Mouse (Mus musculus) kidney, embryonic 14.5 days (tissue): ENCODE measurements around the gene Plod3. TPM values are rescaled to one million over a fixed set of nuclear protein-coding genes. Genes with fewer than 3 reads are reported as not detected.

Experiments
- ATAC-seq: fragments of 200-750 bp; cut with Nextera tagmentation; 2 replicates; pipeline ENCODE4 v1.8.0; 2017; ENCODE audit warnings: moderate number of reproducible peaks, mild to moderate bottlenecking, moderate TSS enrichment, moderate library complexity; ENCODE audit not compliant: low FRiP score, low TSS enrichment
- H3K27ac ChIP-seq: fragments of 300-500 bp; sonication (generic); 2 replicates; pipeline ENCODE4 v1.5.1; 2014; ENCODE audit warnings: low read depth, mild to moderate bottlenecking, low read length, moderate library complexity, mixed read lengths
- H3K27me3 ChIP-seq: fragments of 300-500 bp; sonication (generic); 2 replicates; pipeline ENCODE4 v1.6.1; 2014; ENCODE audit warnings: mild to moderate bottlenecking, low read length; ENCODE audit not compliant: control insufficient read depth, insufficient read depth
- H3K36me3 ChIP-seq: fragments of 300-500 bp; sonication (generic); 2 replicates; pipeline ENCODE4 v1.6.1; 2014; ENCODE audit warnings: low read length, mixed read lengths; ENCODE audit not compliant: control insufficient read depth, insufficient read depth
- H3K4me1 ChIP-seq: fragments of 300-500 bp; sonication (generic); 2 replicates; pipeline ENCODE4 v1.6.1; 2014; ENCODE audit warnings: low read length, mixed read lengths; ENCODE audit not compliant: control insufficient read depth, insufficient read depth
- H3K4me2 ChIP-seq: fragments of 300-500 bp; sonication (generic); replicated peaks from 2 replicates; pipeline ENCODE4 v1.6.1; 2014; ENCODE audit warnings: low read depth, mild to moderate bottlenecking, low read length
- H3K4me3 ChIP-seq: fragments of 300-500 bp; sonication (generic); 2 replicates; pipeline ENCODE4 v1.5.1; 2014; ENCODE audit warnings: mild to moderate bottlenecking, low read length
- H3K9ac ChIP-seq: fragments of 300-500 bp; sonication (generic); 2 replicates; pipeline ENCODE4 v1.6.1; 2014; ENCODE audit warnings: low read depth, mild to moderate bottlenecking, low read length, moderate library complexity
- H3K9me3 ChIP-seq: fragments of 300-500 bp; sonication (generic); 2 replicates; pipeline ENCODE4 v1.6.1; 2016; ENCODE audit warnings: low read length; ENCODE audit not compliant: control insufficient read depth
- WGBS: fragments of 180-500 bp; shearing (Covaris S2); extraction: QIAGEN DNeasy Blood & Tissue Kit; methylation state at CpG from one replicate; pipeline ENCODE4 v1.1.7; 2014; 5-methylcytosine and 5-hydroxymethylcytosine counted together
- polyA plus RNA-seq: library from polyadenylated mRNA; unstranded; fragments of >200 nt; fragmentation: Nextera tagmentation; extraction: Ambion mirVana; gene quantifications from 2 replicates; pipeline ENCODE4 v1.2.1, GENCODE M21; 2014

The Plod3 gene
- polyA plus RNA-seq, 1 experiment from 2014 or later: 41.4 TPM

DNA sequence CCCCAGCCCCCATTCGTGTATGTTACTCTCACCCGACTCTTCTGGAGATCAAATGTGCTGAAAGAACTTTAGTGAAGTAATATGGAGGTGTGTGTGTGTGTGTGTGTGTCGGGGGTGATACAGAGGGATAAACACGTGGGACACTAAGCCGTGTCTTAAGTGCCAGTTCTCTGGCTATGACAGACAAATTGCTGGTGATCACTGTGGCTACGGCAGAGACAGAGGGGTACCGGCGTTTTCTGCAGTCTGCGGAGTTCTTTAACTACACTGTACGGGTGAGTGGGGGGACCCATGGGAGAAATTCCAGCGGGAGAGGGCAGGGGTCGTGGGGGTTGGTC lies 1.1 kb downstream of the Plod3 start, which contains the start of gene Znhit1:
TSS of gene Znhit1 (minus strand) at position 88 of the 338 bp plus-strand sequence.
- Histone ChIP-seq H3K27me3 (no peaks in the 10 kb centered on the region), H3K9ac (peak within 1 kb of the TSS; percentile 90), H3K4me3 (peak within 1 kb of the TSS; percentile 85), H3K4me1 (peaks cover 12% of the 10 kb centered on the region; the same call in 1 of the 2 replicates), H3K36me3 (peaks cover 42% of the 10 kb centered on the region), H3K4me2 (peak within 1 kb of the TSS; percentile 70), H3K9me3 (no peaks in the 10 kb centered on the region), H3K27ac (peak within 1 kb of the TSS; percentile 92)
- 2% methylated on average over 12 of the region's 12 CpGs for WGBS
- peak; percentile 22; the same call in 1 of the 2 replicates for ATAC-seq

GRCm38 (mm10) chr5:136988420-136988819 lies 1.6 kb downstream of the Plod3 start:
- no peak overlapping the region for H3K27ac ChIP-seq
- peaks cover 44% of the 10 kb centered on the region for H3K36me3 ChIP-seq

DNA sequence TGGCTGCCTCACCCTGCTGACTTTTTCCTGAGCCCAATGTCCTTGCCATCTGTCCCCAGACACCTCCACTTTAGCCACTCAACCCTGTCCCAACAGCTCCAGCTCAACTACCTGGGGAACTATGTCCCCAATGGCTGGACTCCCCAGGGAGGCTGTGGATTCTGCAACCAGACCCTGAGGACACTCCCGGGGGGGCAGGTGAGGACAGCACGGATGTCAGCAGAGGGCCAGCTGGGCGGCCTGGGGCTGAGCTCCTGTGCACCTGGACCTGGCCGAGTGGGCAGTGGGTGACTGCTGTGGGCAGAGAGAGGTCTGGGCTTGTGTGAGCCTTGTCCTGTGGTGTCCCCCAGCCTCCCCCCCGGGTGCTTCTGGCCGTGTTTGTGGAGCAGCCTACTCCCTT lies 3.0 kb downstream of the Plod3 start:
- Histone ChIP-seq H3K4me1 (peaks cover 12% of the 10 kb centered on the region; the same call in 1 of the 2 replicates), H3K4me2 (no peak overlapping the region), H3K27me3 (no peaks in the 10 kb centered on the region), H3K9me3 (no peaks in the 10 kb centered on the region), H3K9ac (no peak overlapping the region; the same call in 1 of the 2 replicates), H3K4me3 (no peak overlapping the region), H3K36me3 (peaks cover 52% of the 10 kb centered on the region), H3K27ac (no peak overlapping the region)
- WGBS: 94% methylated on average over 6 of the region's 6 CpGs
- no peak for ATAC-seq

More at GRCm38 (mm10) chr5:136988420-136988819, 1.6 kb downstream of the Plod3 start:
- Histone ChIP-seq H3K4me3 (peak overlapping the region; percentile 85), H3K9ac (peak overlapping the region; percentile 90; the same call in 1 of the 2 replicates), H3K9me3 (no peaks in the 10 kb centered on the region), H3K4me1 (peaks cover 12% of the 10 kb centered on the region; the same call in 1 of the 2 replicates), H3K4me2 (peak overlapping the region; percentile 70), H3K27me3 (no peaks in the 10 kb centered on the region)
- ATAC-seq: no peak
- WGBS: 57% methylated on average over 7 of the region's 7 CpGs

DNA sequence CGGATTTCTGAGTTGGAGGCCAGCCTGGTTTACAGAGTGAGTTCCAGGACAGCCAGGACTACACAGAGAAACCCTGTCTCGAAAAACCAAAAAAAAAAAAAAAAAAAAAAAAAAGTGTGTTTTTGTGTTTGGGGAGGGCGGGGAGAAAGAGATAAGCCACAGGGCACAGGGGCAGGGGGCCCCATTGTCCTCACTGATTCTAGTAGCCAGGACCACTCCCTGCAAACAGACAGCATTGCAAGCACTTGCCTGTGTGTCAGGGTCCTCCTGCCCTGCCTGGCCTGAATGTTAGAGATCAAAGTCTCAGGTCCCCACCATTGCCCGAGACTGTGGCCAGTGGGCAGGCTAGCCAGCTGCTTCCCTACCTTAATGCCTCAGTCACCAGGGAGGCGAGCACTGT lies 12.6 kb downstream of the Plod3 start:
- H3K9ac ChIP-seq: no peak overlapping the region
- no peaks in the 10 kb centered on the region for H3K4me1 ChIP-seq
- no peaks in the 10 kb centered on the region for H3K27me3 ChIP-seq
- H3K9me3 ChIP-seq: no peaks in the 10 kb centered on the region
- ATAC-seq: no peak
- H3K36me3 ChIP-seq: peaks cover 15% of the 10 kb centered on the region
- no peak overlapping the region for H3K27ac ChIP-seq
- no peak overlapping the region for H3K4me2 ChIP-seq
- H3K4me3 ChIP-seq: no peak overlapping the region
- WGBS: 73% methylated on average over 4 of the region's 5 CpGs

GRCm38 (mm10) chr5:137000612-137001011 lies 13.8 kb downstream of the Plod3 start:
- Histone ChIP-seq H3K36me3 (peaks cover 3% of the 10 kb centered on the region), H3K9me3 (no peaks in the 10 kb centered on the region), H3K4me1 (no peaks in the 10 kb centered on the region), H3K27ac (no peak overlapping the region), H3K27me3 (no peaks in the 10 kb centered on the region), H3K9ac (no peak overlapping the region), H3K4me2 (no peak overlapping the region), H3K4me3 (no peak overlapping the region)
- no peak for ATAC-seq
- WGBS: 69% methylated on average over 2 of the region's 2 CpGs

GRCm38 (mm10) chr5:137007276-137007675 lies 20.5 kb downstream of the Plod3 start:
- Histone ChIP-seq H3K36me3 (no peaks in the 10 kb centered on the region), H3K4me2 (no peak overlapping the region), H3K9me3 (no peaks in the 10 kb centered on the region), H3K9ac (no peak overlapping the region), H3K27ac (no peak overlapping the region), H3K27me3 (no peaks in the 10 kb centered on the region), H3K4me1 (no peaks in the 10 kb centered on the region), H3K4me3 (no peak overlapping the region)
- WGBS: 55% methylated on average over 8 of the region's 8 CpGs
- ATAC-seq: no peak

- 35% methylated on average over 3 of the region's 3 CpGs for WGBS
- Histone ChIP-seq H3K9me3 (no peaks in the 10 kb centered on the region), H3K9ac (no peak overlapping the region), H3K27ac (no peak overlapping the region), H3K27me3 (no peaks in the 10 kb centered on the region), H3K36me3 (no peaks in the 10 kb centered on the region), H3K4me3 (no peak overlapping the region), H3K4me1 (no peaks in the 10 kb centered on the region), H3K4me2 (no peak overlapping the region)
- no peak for ATAC-seq
Observed at GRCm38 (mm10) chr5:137009988-137010387, 23.2 kb downstream of the Plod3 start.

DNA sequence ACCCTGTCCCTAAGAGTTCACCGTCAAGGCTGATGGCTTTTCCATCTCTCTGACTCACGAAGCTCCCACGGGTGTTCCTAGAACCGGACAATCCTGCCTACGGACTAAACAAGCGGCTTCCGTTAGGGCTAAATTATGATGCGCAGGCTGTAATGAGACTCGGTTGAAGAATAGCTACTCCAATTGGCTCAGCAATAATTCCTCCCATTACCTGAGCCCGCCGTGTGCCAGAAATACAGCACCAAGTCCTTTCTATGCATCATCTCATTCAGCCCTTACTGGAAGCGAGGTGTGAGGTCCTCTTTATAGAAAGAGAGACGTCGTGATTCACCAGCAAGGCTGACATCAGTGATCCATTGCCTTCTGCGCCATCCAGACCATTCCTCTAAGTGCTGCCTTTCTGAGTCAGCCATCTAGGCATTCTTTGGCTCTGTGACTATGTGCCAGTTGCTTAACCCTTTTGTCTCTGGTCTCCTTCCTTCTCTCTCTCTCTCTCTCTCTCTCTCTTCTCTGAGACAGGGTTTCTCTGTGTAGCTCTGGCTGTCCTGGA lies 25.7 kb downstream of the Plod3 start:
- WGBS: 72% methylated on average over 15 of the region's 15 CpGs
- Histone ChIP-seq H3K9ac (no peak overlapping the region), H3K4me2 (no peak overlapping the region)

DNA sequence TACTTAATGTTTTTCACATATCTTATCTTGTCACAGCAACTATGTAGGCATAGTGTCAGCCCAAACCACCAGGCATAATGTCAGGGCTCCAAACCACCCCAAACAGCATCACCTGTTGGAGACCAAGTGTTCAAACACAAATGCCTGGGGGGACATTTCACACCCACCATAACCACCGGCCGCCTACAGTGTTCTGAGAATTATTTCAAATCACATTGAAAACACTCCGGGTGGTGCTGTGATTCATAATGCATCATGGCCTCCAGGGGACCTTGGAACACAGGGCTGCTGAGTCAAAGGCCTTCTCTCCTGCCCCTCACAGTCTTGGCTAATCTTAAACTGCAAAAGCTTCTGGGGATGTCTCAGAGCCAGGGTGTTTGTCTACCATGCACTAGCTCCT lies 29.1 kb downstream of the Plod3 start:
- no peak for ATAC-seq
- Histone ChIP-seq H3K27me3 (no peaks in the 10 kb centered on the region), H3K9me3 (0 out of 2 replicates have a peak, but pooled peaks cover 2% of the 10 kb centered on the region), H3K27ac (no peak overlapping the region), H3K36me3 (no peaks in the 10 kb centered on the region), H3K4me3 (no peak overlapping the region), H3K4me2 (no peak overlapping the region), H3K9ac (no peak overlapping the region), H3K4me1 (no peaks in the 10 kb centered on the region)
- WGBS: 96% methylated on average over 3 of the region's 3 CpGs

More for the DNA sequence above, 25.7 kb downstream of the Plod3 start:
- Histone ChIP-seq H3K9me3 (0 out of 2 replicates have a peak, but pooled peaks cover 2% of the 10 kb centered on the region), H3K4me1 (no peaks in the 10 kb centered on the region), H3K36me3 (no peaks in the 10 kb centered on the region), H3K27ac (no peak overlapping the region), H3K27me3 (no peaks in the 10 kb centered on the region), H3K4me3 (no peak overlapping the region)
- ATAC-seq: no peak
